Mouse (Mus musculus) ovary, adult 18-20 months (tissue): Measurements from ENCODE around the gene A730049H05Rik.

ENCODE experiments used
- DNase-seq: peaks from one replicate; pipeline ENCODE4 v3.0.0; 2022; ENCODE audit warnings: low spot score, mixed read lengths

A730049H05Rik gene

GRCm38 (mm10) chr6:92829148-92829547 is 12.9 kb downstream of the A730049H05Rik start:
- no peak for DNase-seq

GRCm38 (mm10) chr6:92831106-92831505 is 14.8 kb downstream of the A730049H05Rik start:
- DNase-seq: no peak

- no peak for DNase-seq
Measured at GRCm38 (mm10) chr6:92842000-92842399, 25.7 kb downstream of the A730049H05Rik start.

GRCm38 (mm10) chr6:92843474-92843873 is 27.2 kb downstream of the A730049H05Rik start:
- no peak for DNase-seq

- no peak for DNase-seq
Measured at GRCm38 (mm10) chr6:92845898-92846297, 29.6 kb downstream of the A730049H05Rik start.

GRCm38 (mm10) chr6:92846614-92847013 is 30.3 kb downstream of the A730049H05Rik start:
- peak; percentile 54 for DNase-seq

GRCm38 (mm10) chr6:92849208-92849607 is 32.9 kb downstream of the A730049H05Rik start:
- DNase-seq: no peak

- DNase-seq: peak; percentile 91
Measured at GRCm38 (mm10) chr6:92850250-92850649, 34.0 kb downstream of the A730049H05Rik start.

- DNase-seq: no peak
Measured at GRCm38 (mm10) chr6:92854873-92855272, 38.6 kb downstream of the A730049H05Rik start.

GRCm38 (mm10) chr6:92857761-92858160 is 41.5 kb downstream of the A730049H05Rik start:
- no peak for DNase-seq

- no peak for DNase-seq
Measured at GRCm38 (mm10) chr6:92858721-92859510, 42.6 kb downstream of the A730049H05Rik start.

- no peak for DNase-seq
Measured at GRCm38 (mm10) chr6:92860285-92860912, 44.1 kb downstream of the A730049H05Rik start.

- DNase-seq: no peak
Measured at GRCm38 (mm10) chr6:92862599-92862998, 46.3 kb downstream of the A730049H05Rik start.

- DNase-seq: no peak
Measured at GRCm38 (mm10) chr6:92869089-92869581, 52.9 kb downstream of the A730049H05Rik start, which contains the start of gene Gm15737. Gene Gm15737, plus strand, starts transcription at chr6:92869357.

- DNase-seq: no peak
Measured at GRCm38 (mm10) chr6:92869582-92870219, 53.4 kb downstream of the A730049H05Rik start.

- no peak for DNase-seq
Measured at GRCm38 (mm10) chr6:92871813-92872212, 55.5 kb downstream of the A730049H05Rik start.

GRCm38 (mm10) chr6:92872766-92873165 is 56.5 kb downstream of the A730049H05Rik start:
- DNase-seq: no peak

GRCm38 (mm10) chr6:92874854-92875253 is 58.6 kb downstream of the A730049H05Rik start:
- no peak for DNase-seq

GRCm38 (mm10) chr6:92875340-92875739 is 59.1 kb downstream of the A730049H05Rik start:
- DNase-seq: no peak

- no peak for DNase-seq
Measured at GRCm38 (mm10) chr6:92876121-92876520, 59.8 kb downstream of the A730049H05Rik start.

GRCm38 (mm10) chr6:92877236-92877635 is 61.0 kb downstream of the A730049H05Rik start:
- DNase-seq: no peak

- DNase-seq: no peak
Measured at GRCm38 (mm10) chr6:92878771-92879170, 62.5 kb downstream of the A730049H05Rik start.
